Mouse (Mus musculus) olfactory bulb, adult 2 months (tissue): Measurements from ENCODE around the gene Clp1. TPM values are rescaled to one million over a fixed set of nuclear protein-coding genes. Genes with fewer than 3 reads are reported as not detected.

Source experiments
- H3K27ac ChIP-seq: fragments of 200-500 bp; 2 replicates; pipeline ENCODE4 v1.5.1; 2012; ENCODE audit warnings: low read depth, low read length; ENCODE audit not compliant: insufficient read depth
- H3K4me1 ChIP-seq: fragments of 200-500 bp; 2 replicates; pipeline ENCODE4 v1.6.1; 2012; ENCODE audit warnings: low read length; ENCODE audit not compliant: control insufficient read depth, insufficient read depth
- H3K4me3 ChIP-seq: fragments of 200-500 bp; 2 replicates; pipeline ENCODE4 v1.5.1; 2012; ENCODE audit warnings: mild to moderate bottlenecking, low read depth, low read length, moderate library complexity; ENCODE audit not compliant: insufficient read depth
- CTCF ChIP-seq: fragments of 200-500 bp; IDR thresholded peaks from 2 replicates; pipeline ENCODE4 v1.5.1; 2012; ENCODE audit warnings: low read depth, mild to moderate bottlenecking, low read length, moderate library complexity; ENCODE audit not compliant: insufficient read depth
- POLR2A ChIP-seq: fragments of 200-500 bp; IDR thresholded peaks from 2 replicates; pipeline ENCODE4 v1.6.1; 2012; ENCODE audit warnings: mild to moderate bottlenecking, low read depth, low read length, moderate library complexity; ENCODE audit not compliant: insufficient read depth
- WGBS: fragments of 180-500 bp; shearing (Covaris S2); methylation state at CpG from one replicate; pipeline ENCODE4 v1.1.7; 2018; 5-methylcytosine and 5-hydroxymethylcytosine counted together
- polyA plus RNA-seq: library from polyadenylated mRNA; stranded (reverse); fragments of >200 nt; gene quantifications from 2 replicates; pipeline ENCODE4 v1.2.4, GENCODE M21; 2012; ENCODE audit warnings: low replicate concordance; ENCODE audit not compliant: missing spikeins, insufficient read depth, insufficient read length

Gene Clp1
- polyA plus RNA-seq, 1 experiment = not detected

- WGBS = 2% methylated on average over 26 of the region's 26 CpGs
- no peak for TF ChIP-seq POLR2A
- no peak for TF ChIP-seq CTCF
- H3K27ac ChIP-seq = peak overlapping the region; percentile 46; the same call in 1 of the 2 replicates
- peak overlapping the region; percentile 67 for H3K4me3 ChIP-seq
- peaks cover 32% of the 10 kb centered on the region for H3K4me1 ChIP-seq
These were observed 15.5 kb upstream of the Clp1 start for GRCm38 (mm10) chr2:84742451-84743283.

DNA sequence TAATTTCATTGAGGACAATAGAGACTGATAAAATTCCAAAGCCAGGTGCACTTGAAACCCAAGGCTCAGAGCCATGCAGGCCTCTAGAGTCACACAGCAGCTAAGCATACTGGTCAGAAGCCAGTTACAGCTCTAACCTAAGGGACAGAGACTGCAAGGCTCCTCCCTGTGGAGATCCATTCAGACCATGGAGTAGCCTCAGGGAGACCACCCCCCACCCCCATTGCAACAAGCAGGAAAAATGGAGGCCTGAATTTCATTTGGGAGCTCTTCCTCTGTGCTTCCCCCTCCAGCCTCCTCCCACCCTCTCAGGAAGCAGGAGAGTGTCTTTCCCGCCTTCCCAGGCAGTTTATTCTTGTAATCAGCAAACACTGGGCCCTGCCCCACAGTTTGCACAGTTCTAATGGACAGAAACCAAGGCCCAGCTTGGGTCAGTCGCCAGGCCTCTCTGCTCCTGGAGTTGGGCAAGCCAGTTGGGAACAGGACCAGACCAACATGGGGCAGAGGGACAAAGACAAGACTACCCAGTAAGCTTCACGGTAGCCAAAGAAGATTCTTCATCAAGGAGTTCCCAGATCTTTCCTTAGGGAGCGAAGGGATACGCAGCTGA is 14.8 kb upstream of the Clp1 start:
- 12% methylated on average over 5 of the region's 5 CpGs for WGBS
- no peak overlapping the region for H3K27ac ChIP-seq
- peaks cover 38% of the 10 kb centered on the region for H3K4me1 ChIP-seq
- no peak for TF ChIP-seq CTCF
- TF ChIP-seq POLR2A = no peak
- peak overlapping the region; percentile 67 for H3K4me3 ChIP-seq

DNA sequence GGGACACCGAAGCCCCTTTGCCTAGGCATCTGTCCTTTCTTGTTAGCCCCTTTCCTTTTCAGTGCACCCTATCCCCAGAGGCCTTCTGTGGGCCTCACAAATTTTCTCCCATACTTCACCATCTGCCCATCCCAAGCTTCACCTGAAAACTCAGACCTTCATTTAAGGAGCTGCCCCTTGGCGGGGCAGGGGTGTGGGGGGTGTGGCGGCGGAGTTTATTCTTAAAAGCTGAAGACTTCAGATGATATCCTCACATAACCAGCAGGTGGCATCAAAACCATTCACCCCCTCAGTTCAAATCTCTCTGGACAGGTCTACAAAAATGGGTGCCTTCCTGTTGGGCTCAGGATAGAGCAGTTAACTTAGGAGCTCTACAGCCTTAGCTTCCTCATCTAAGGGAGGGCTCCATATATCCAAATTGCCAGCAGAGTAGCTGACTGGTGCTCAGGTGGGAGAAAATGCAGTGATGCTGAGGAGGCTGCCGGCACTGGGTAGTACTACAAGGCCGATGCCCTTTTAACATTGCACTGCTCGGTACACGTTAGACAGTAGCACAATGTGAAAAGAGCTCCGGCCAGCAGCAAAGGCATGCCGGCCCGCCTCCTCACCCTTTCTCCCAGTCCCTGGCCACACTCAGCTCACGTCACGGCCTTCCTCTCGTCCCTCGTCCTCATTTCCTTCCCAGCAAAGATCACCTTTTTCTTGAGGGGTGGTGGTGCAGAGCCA is 13.6 kb upstream of the Clp1 start:
- 50% methylated on average over 15 of the region's 15 CpGs for WGBS
- Histone ChIP-seq H3K27ac (no peak overlapping the region), H3K4me1 (peaks cover 48% of the 10 kb centered on the region), H3K4me3 (no peak overlapping the region)
- TF ChIP-seq POLR2A = 0 out of 2 replicates have a peak, but pooled peaks have one; percentile 18
- TF ChIP-seq CTCF = no peak

GRCm38 (mm10) chr2:84738271-84738911 is 11.2 kb upstream of the Clp1 start:
- peaks cover 48% of the 10 kb centered on the region for H3K4me1 ChIP-seq
- no peak overlapping the region for H3K4me3 ChIP-seq
- H3K27ac ChIP-seq = no peak overlapping the region
- WGBS = 19% methylated on average over 12 of the region's 12 CpGs
- TF ChIP-seq CTCF (no peak), POLR2A (no peak)

DNA sequence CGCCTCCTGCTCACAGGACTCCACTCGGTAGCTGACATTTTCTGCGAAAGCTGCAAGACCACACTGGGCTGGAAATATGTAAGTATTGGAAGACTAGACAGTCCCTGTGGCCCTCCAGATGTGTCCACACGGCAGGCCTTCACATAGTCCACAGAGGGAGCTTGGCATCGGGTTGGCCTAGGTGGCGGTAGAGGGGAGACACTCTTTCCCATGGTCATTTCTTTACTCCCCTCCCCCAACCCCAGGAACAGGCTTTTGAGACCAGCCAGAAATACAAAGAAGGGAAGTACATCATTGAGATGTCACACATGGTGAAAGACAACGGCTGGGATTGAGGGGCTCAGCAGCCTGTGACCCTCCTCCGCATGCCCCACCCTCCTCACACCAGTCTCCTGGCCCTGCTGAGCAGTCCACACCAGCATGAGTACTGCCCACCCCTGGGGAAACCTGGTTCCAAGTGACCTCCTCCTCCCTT is 10.3 kb upstream of the Clp1 start:
- Histone ChIP-seq H3K27ac (no peak overlapping the region), H3K4me1 (peaks cover 39% of the 10 kb centered on the region), H3K4me3 (peak overlapping the region; percentile 8)
- TF ChIP-seq POLR2A = no peak
- WGBS = 28% methylated on average over 8 of the region's 8 CpGs

GRCm38 (mm10) chr2:84736312-84737161 is 9.4 kb upstream of the Clp1 start:
- no peak overlapping the region for H3K27ac ChIP-seq
- 17% methylated on average over 27 of the region's 27 CpGs for WGBS
- peak overlapping the region; percentile 58 for H3K4me3 ChIP-seq
- peaks cover 32% of the 10 kb centered on the region for H3K4me1 ChIP-seq
- no peak for TF ChIP-seq POLR2A
- no peak for TF ChIP-seq CTCF

DNA sequence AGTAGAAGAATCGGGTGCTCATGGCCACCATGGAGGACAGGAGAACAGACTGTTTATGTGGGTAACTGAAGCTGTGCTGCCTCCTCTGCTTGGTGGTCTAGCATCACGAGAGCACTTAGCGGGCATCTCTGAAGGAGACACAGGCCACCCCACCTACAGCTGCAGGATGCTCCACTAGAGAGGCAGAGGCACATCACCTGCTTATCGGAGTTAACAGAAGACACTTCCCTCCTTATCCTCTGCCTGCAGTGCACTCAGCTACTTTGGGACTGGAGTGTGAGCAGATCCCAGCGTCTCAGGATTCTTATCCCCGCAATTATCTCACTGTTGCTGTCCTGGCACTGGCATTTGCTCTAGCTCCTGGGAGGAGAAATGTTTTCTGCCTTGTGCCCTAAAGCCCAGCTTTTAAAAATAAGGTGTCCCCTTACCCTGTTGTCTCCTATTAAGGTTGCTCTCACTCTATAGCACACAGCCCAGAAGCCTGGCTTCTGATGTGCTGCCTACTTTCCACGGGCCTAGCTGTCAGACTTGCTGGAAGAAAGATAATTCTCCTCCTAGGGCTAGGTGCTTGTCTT is 8.3 kb upstream of the Clp1 start:
- H3K4me1 ChIP-seq = peaks cover 28% of the 10 kb centered on the region
- TF ChIP-seq CTCF = no peak
- TF ChIP-seq POLR2A = no peak
- WGBS = 8% methylated on average over 7 of the region's 7 CpGs
- H3K27ac ChIP-seq = peak overlapping the region; percentile 39; the same call in 1 of the 2 replicates
- H3K4me3 ChIP-seq = peak overlapping the region; percentile 58
